Mouse (Mus musculus): ENCODE measurements at regions not wholly inside any gene's neighbourhood (a gene's known extent, or its start where the extent isn't known, plus 50 kb on each side); places are given as distances from the start of the nearest gene placed in this dataset.

- TF ChIP-seq CTCF (IDR thresholded peaks at IDR 0.05; ENCODE audit: low read depth, low read length) (no peak), GATA2 (IDR thresholded peaks at IDR 0.05; ENCODE audit: borderline replicate concordance, low read depth, low read length) (no peak), TAL1 (conservative IDR thresholded peaks at IDR 0.05; ENCODE audit: low read depth, low read length) (no peak), GATA1 (IDR thresholded peaks at IDR 0.05; ENCODE audit: borderline replicate concordance, low read length) (no peak)
Measured at GRCm38 (mm10) chr16:85604089-85604488, 50.9 kb upstream of the Cyyr1 start.
